Mouse (Mus musculus) megakaryocyte, embryonic 14.5 days (primary cell): ENCODE results near the gene Ccnt1. TPM values are rescaled to one million over a fixed set of nuclear protein-coding genes. Genes with fewer than 3 reads are reported as not detected.

Source experiments
- H3K27me3 ChIP-seq: replicated peaks from 2 replicates; pipeline ENCODE3; 2012; ENCODE audit warnings: inconsistent platforms
- H3K36me3 ChIP-seq: replicated peaks from 2 replicates; pipeline ENCODE3; 2012; ENCODE audit warnings: low read length, inconsistent platforms, mixed read lengths
- H3K4me1 ChIP-seq: 2 replicates; pipeline ENCODE4 v1.6.1; 2012; ENCODE audit warnings: inconsistent platforms
- H3K4me3 ChIP-seq: replicated peaks from 2 replicates; pipeline ENCODE3; 2012; ENCODE audit warnings: moderate library complexity, mild to moderate bottlenecking, inconsistent platforms
- H3K9me3 ChIP-seq: 2 replicates; pipeline ENCODE4 v1.6.1; 2012; ENCODE audit warnings: inconsistent platforms
- FLI1 ChIP-seq: IDR thresholded peaks from 2 replicates; pipeline ENCODE4 v1.6.1; 2012; ENCODE audit warnings: low read length, inconsistent platforms, mixed read lengths
- GATA1 ChIP-seq: IDR thresholded peaks from 3 replicates; pipeline ENCODE4 v1.6.1; 2012; ENCODE audit warnings: mixed read lengths, low read length, inconsistent platforms, borderline replicate concordance
- polyA plus RNA-seq: library from polyadenylated mRNA; stranded (reverse); fragments of >175 nt; gene quantifications from 2 replicates; pipeline ENCODE4 v1.2.3, GENCODE M21; 2012; ENCODE audit warnings: low replicate concordance; ENCODE audit not compliant: insufficient read depth

The Ccnt1 gene
- polyA plus RNA-seq, 1 experiment: 5.1 TPM

- TF ChIP-seq FLI1: no peak
- TF ChIP-seq GATA1: no peak
- Histone ChIP-seq H3K4me3 (peak overlapping the region; percentile 96), H3K27me3 (peaks cover 52% of the 10 kb centered on the region), H3K9me3 (no peaks in the 10 kb centered on the region), H3K36me3 (peaks cover 13% of the 10 kb centered on the region), H3K4me1 (peaks cover 68% of the 10 kb centered on the region)
These were observed 38.1 kb upstream of the Ccnt1 start for GRCm38 (mm10) chr15:98608784-98609250.

- no peak for TF ChIP-seq FLI1
- no peak for TF ChIP-seq GATA1
- Histone ChIP-seq H3K4me3 (peak overlapping the region; percentile 96), H3K9me3 (no peaks in the 10 kb centered on the region), H3K36me3 (peaks cover 19% of the 10 kb centered on the region), H3K27me3 (peaks cover 55% of the 10 kb centered on the region), H3K4me1 (peaks cover 74% of the 10 kb centered on the region)
These were observed 37.5 kb upstream of the Ccnt1 start for GRCm38 (mm10) chr15:98608058-98608783.

GRCm38 (mm10) chr15:98607557-98607956, 36.8 kb upstream of the Ccnt1 start:
- H3K27me3 ChIP-seq: peaks cover 55% of the 10 kb centered on the region
- no peaks in the 10 kb centered on the region for H3K9me3 ChIP-seq
- H3K4me3 ChIP-seq: peak overlapping the region; percentile 96
- peaks cover 25% of the 10 kb centered on the region for H3K36me3 ChIP-seq
- peaks cover 80% of the 10 kb centered on the region for H3K4me1 ChIP-seq
- TF ChIP-seq GATA1: no peak
- no peak for TF ChIP-seq FLI1

GRCm38 (mm10) chr15:98606739-98607138, 36.0 kb upstream of the Ccnt1 start:
- H3K36me3 ChIP-seq: peaks cover 32% of the 10 kb centered on the region
- no peak for TF ChIP-seq GATA1
- no peak for TF ChIP-seq FLI1
- H3K4me1 ChIP-seq: peaks cover 83% of the 10 kb centered on the region
- peak overlapping the region; percentile 96 for H3K4me3 ChIP-seq
- peaks cover 57% of the 10 kb centered on the region for H3K27me3 ChIP-seq
- H3K9me3 ChIP-seq: no peaks in the 10 kb centered on the region

GRCm38 (mm10) chr15:98606051-98606536, 35.4 kb upstream of the Ccnt1 start:
- no peaks in the 10 kb centered on the region for H3K9me3 ChIP-seq
- peaks cover 89% of the 10 kb centered on the region for H3K4me1 ChIP-seq
- H3K36me3 ChIP-seq: peaks cover 39% of the 10 kb centered on the region
- peak overlapping the region; percentile 96 for H3K4me3 ChIP-seq
- peak; percentile 42; the same call in 1 of the 3 replicates for TF ChIP-seq GATA1
- TF ChIP-seq FLI1: no peak
- H3K27me3 ChIP-seq: peaks cover 54% of the 10 kb centered on the region

GRCm38 (mm10) chr15:98604041-98604575, 33.4 kb upstream of the Ccnt1 start:
- no peak for TF ChIP-seq GATA1
- TF ChIP-seq FLI1: no peak
- H3K4me1 ChIP-seq: peaks cover 94% of the 10 kb centered on the region
- peak overlapping the region; percentile 6 for H3K4me3 ChIP-seq
- peaks cover 57% of the 10 kb centered on the region for H3K36me3 ChIP-seq
- H3K9me3 ChIP-seq: no peaks in the 10 kb centered on the region
- H3K27me3 ChIP-seq: peaks cover 41% of the 10 kb centered on the region

GRCm38 (mm10) chr15:98602921-98603458, 32.3 kb upstream of the Ccnt1 start:
- peaks cover 38% of the 10 kb centered on the region for H3K27me3 ChIP-seq
- peaks cover 92% of the 10 kb centered on the region for H3K4me1 ChIP-seq

GRCm38 (mm10) chr15:98602191-98602881, 31.6 kb upstream of the Ccnt1 start:
- Histone ChIP-seq H3K36me3 (peaks cover 74% of the 10 kb centered on the region), H3K4me1 (peaks cover 89% of the 10 kb centered on the region), H3K27me3 (peaks cover 35% of the 10 kb centered on the region), H3K9me3 (no peaks in the 10 kb centered on the region), H3K4me3 (peak overlapping the region; percentile 43)
- TF ChIP-seq GATA1 (no peak), FLI1 (no peak)

More at GRCm38 (mm10) chr15:98602921-98603458, 32.3 kb upstream of the Ccnt1 start:
- Histone ChIP-seq H3K9me3 (no peaks in the 10 kb centered on the region), H3K36me3 (peaks cover 68% of the 10 kb centered on the region), H3K4me3 (peak overlapping the region; percentile 43)
- TF ChIP-seq GATA1: no peak
- TF ChIP-seq FLI1: no peak

- no peaks in the 10 kb centered on the region for H3K9me3 ChIP-seq
- H3K27me3 ChIP-seq: peaks cover 33% of the 10 kb centered on the region
- TF ChIP-seq FLI1: no peak
- no peak for TF ChIP-seq GATA1
- H3K4me1 ChIP-seq: peaks cover 84% of the 10 kb centered on the region
- peaks cover 79% of the 10 kb centered on the region for H3K36me3 ChIP-seq
- H3K4me3 ChIP-seq: peak overlapping the region; percentile 38
These were observed 31.1 kb upstream of the Ccnt1 start for GRCm38 (mm10) chr15:98601832-98602190.
